Mouse (Mus musculus): ENCODE data around the gene Tnpo3.
"Not testable (repeated sequence)": the region's sequence is repeated elsewhere in the genome, so short reads cannot be mapped to it uniquely, and the experiment has no call there.

The Tnpo3 gene

DNA sequence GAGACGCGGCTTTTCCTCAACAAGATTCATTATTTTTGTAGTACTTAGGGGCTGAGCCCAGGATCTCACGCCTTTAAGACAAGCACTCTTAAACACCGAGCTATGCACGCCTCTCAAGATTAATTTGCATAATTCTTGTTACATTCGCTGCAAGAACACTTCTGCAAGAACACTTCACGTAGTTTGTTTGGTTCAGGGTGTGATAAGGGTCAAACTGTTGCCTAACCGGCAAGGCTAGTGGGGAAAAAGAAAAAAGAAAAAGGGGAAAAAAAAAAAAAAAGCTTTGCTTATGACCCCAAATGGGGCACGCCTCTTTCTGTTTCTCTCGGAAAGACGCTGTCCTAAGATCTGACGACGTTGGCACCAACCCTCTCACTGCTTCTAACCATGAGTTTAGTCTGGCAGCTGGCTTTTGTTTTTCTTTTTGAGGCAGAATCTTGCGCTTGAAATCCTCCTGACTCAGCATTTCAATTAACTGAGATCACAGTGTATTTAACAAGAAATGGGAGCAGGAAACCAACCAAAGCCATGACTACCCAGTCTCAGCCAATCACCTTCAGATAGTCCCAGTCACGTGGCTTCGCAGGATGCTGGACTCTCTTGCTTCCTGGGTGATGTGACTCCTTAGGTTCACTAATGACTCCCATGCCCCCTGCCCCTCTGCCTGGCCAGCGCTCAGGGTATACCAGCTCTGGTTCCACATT lies 11.3 kb upstream of the Tnpo3 start:
- DNase-seq, result no peak

DNA sequence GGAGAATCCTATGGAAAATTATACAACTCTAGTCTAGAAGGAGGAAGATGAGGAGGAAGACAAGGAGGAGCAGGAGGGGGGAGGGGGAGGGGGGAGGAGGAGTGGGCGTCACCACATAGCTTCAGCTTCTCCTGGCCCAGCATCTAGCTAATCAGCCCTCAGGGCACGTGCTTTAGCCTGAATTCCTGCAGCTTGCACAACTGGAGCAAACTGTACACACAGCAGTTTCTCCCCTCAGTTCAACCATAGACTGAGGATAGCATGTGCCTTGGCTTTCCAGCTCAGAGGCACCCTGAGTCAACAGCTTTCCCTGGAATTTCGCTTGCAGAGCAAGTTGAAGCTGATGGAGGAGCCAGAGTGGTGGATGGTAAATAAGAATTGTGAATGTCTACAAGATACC lies 10.5 kb upstream of the Tnpo3 start:
- DNase-seq, result no peak

DNA sequence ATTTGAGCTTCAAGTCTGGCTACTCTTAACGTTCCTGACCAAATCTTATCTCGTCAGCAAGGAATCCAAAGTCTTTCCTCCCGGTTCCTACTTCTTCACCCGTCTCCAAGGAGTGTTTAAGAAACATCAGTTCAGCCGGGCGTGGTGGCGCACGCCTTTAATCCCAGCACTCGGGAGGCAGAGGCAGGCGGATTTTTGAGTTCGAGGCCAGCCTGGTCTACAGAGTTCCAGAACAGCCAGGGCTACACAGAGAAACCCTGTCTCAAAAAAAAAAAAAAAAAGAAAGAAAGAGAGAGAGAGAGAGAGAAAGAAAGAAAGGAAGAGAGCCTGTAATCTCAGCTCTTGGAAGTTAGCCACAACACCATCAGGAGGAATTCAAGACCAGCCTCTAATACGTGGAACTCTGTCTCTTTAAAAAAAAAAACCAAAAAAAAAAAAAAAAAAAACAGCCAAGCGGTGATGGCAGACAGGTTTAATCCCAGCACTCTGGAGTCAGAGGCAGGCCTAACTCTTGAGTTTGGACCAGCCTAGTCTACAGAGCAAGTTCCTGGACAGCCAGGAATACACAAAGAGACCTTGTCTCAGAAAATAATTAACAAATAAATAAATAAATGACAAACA lies 443 bp upstream of the Tnpo3 start:
- not testable (repeated sequence) for DNase-seq

DNA sequence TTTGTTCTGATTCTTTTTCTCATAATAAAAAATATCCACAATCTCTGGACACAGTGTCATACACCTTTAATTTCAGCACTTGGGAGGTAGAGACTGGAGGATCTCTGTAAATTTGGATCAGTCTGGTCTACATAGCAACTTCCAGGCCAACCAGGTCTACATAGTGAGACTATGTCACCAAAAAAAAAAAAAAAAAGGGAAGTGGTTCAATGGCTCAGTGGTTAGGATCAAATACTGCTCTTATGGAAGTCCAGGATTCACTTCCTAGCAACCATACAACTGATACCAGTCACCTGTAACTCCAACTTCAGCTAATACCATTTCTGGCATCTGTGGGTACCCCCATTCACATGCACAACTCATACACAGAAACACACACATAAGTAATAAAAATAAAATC lies 9.5 kb downstream of the Tnpo3 start:
- DNase-seq, result no peak

DNA sequence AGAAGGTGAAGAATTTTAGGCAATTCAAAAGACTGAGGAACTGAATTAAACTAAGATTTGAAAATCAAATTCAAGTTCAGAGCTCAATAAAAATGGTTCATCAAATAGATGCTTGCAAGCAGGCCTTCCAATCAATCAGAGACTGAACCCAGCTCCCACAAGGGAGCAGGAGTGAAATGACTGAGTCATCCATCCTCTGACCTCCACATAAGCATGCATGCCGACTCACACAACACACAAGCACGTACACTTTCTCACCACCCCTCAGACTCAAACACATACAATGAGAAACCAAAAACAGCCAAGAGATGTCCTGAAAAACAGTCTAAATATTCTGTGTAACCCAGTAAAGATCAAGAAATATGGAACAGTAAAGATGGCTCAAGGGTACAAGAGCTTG lies 14.0 kb downstream of the Tnpo3 start:
- no peak for DNase-seq

DNA sequence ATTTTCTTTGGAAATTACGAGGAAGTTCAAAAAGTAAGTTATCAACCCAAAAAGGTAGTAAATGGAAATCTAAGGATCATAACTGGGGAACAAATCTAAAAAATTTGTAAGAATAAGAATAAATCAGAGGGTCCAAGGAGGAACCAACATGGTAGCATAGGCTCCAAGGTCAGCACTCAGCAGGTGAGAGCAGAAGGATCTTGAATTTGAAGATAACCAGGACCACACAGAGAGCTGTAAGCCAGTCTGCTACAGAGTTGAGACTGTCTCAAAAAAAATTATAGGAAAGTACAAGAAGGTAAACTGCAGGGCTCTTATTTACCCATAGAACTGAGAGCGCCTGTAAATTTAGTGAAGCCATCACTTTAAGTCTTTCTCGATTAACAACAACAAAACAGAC lies 28.5 kb downstream of the Tnpo3 start:
- no peak for DNase-seq

DNA sequence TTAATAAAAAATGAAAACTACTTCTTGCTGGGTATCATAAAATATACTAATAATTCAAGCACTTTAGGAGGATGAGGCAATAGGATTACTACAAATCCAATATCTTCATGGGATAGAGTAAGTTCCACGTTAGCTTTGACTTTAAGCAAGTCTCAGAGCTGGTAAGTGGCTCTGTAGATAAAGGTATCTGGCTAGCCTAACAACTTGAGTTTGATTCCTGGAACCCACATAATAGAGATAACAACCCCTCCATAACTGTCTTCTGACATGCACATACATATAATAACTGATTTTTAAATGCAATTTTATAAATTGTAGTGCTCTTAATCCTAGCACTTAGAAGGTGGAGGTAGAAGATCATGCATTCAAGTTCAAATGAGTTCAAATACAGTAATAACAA lies 28.9 kb downstream of the Tnpo3 start:
- no peak for DNase-seq

DNA sequence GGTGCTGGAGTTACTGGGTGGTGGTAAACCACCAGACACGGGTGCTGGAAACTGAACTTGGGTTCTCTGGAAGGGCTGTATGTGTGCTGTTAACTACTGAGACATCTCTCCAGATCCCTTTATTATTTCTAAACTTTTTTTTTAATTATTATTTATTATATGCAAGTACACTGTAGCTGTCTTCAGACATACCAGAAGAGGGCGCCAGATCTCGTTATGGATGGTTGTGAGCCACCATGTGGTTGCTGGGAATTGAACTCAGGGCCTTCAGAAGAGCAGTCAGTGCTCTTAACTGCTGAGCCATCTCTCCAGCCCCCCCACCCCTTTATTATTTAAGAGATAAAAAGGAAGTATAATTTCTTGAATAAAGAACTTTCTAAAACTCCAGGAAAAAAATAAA lies 33.3 kb downstream of the Tnpo3 start:
- peak in 1 of 2 experiments; percentile 2 for DNase-seq

DNA sequence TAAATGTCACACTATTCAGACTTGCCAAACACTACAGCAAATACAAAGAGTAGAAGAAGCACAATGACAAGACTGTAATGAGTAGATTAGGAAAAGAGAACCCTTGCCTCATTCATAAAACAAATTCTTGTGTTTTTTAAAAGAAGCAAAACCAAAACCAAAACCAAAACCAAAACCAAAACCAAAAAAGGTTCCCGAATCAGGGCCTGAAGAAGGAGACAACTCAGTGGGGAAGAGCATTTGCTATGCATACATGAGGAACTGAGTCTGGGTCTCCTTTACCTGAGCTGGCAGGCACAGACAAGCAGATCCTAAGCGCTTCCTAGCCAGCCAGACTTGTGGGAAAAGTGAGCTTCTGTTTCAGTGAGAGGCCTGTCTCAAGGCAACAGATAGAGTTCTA lies 52.6 kb downstream of the Tnpo3 start:
- DNase-seq, result no peak

DNA sequence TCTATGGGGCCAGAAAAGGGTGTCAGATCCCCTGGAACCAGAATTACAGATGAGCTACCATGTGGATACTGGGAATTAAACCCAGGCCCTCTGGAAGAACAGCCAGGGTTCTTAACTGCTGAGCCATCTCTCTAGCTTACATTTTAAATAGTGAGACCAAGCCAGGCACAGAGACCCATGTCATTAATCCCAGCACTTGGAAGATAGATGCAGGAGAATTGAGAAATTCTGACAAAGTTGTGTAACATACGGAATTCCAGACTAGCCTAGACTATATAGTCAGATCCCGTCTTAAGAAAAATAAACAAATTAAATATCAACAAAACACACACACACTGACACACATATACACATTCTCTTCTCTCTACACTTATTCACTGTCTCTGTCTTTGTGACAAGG lies 57.2 kb downstream of the Tnpo3 start:
- DNase-seq, result no peak

DNA sequence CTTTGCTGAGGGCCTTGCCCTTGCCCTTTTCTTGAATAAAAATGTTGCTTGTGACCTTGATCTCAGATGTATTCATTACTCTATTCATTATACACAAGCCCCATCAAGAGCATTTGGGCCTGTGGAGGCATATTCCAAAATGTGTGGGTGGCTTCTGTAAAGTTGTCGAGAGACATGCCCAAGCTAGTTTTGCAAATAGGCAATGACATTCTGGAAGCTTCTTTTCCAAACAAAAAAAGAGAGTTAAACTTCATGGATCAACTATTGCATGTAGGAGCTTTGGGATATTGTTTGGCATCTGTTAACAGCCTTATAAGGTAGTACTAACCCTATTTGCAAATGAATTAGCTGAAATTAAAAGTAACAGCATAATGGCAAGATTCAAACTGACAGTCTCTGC lies 61.6 kb downstream of the Tnpo3 start:
- no peak for DNase-seq

DNA sequence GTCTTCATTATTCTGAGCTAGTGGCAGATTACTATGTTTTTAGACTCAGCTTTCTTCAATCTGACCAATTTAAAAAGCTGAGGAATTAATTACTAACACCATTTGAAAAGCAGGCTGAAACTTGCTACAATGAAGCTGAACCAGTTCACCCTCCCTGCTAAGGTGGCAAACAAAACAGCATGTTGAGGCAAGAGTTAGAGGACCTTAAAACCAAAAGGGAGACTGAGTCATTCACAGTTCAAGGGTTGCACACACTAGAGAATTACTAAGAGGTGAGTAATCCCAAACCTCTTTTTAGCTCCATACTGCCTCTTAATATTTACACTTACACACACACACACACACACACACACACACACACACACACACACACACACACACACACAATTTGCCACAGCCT lies 62.1 kb downstream of the Tnpo3 start:
- DNase-seq, result no peak

DNA sequence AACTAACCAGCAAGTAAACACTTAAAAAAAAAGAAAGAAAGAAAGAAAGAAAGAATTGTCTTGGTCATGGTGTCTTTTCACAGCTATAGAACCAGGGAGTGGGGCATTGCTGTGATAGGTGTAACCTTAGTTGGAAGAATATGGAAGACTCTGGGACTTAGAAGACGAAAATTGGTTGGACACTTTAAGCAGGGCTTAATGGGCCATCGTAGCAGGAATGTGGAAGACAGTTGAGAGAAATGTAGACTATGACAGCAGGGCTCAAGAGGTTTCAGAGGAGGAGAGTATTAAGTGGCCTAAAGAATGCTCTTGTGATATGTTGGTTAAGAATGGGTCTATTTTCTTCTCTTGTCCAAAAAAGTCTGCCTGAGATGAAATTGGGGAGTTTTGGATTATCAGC lies 64.1 kb downstream of the Tnpo3 start:
- DNase-seq, result no peak

DNA sequence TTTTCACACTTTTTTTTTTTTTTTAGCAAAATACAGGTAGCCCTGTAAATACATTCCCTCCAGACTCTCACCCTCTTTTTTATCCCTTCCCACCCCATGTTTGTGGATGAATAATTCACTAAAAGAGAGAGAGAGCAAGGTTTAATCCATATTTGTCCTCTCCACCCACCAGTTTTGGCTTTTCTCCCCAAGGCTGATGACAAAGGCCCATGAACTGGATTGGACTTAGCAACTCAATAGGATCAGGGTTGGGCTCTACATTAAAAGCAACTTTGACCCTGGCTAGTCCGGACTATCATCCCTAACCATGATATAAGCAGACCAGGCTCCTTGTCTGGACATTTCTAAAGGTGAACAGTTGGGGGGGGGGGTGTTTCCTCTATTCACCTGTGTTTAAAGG lies 68.7 kb downstream of the Tnpo3 start:
- DNase-seq, result no peak

DNA sequence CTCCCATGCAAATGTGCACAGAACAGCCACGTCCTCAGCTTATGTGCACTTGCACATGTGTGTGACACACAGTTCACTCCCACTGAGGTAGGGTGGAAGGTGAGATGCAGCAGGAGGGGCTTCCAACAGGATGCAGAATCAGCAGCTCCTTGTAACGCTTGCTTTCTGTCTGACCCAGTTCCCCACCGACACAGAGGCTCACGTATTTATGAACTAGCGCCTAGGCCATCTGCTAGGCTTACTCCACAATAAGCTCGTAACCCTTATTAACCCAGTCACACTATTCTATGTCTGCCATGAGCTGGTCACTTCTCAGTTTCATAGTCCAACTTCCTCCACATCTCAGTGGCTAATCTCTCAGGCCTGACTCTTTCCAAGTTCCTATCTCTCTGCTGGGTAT lies 69.5 kb downstream of the Tnpo3 start:
- DNase-seq, result no peak

DNA sequence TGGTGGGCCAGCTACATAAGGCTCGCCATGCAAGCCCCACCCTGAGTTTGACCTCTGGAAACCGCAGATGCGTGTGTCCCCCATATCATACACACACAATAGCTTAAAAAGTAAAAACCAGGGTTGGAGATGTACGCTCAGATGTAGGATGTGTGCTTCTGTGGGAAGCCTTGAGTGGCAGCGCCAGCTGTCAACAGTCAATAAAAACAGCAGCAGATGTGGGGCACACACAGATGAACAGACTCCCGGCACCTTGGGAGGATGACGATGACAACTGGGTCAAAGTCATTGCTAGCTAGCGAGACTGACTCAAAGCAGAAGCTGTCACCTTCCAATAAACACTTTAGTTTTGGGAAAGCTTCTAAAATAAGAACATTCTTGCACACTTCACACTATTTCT lies 70.2 kb downstream of the Tnpo3 start:
- no peak for DNase-seq

DNA sequence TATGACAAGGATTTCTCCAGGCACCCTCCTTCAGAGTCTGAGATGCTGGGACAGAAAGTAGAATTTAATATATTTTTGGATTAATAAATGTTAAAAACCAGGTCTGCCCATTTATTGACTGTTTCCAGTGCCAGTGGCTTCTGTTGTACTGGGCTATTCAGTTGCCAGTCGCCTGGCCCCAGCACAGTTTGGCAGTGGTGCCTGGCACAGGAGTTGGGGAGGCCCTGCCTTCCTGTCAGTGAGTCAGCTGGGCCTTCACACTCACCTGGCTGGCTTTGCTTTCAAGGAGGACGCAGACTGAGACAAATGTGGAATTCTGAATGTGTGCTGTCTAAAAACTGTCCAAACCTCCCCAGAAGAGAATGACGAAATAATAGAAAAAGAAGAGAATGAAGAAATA lies 72.5 kb downstream of the Tnpo3 start:
- DNase-seq, result peak; percentile 37 to 56

DNA sequence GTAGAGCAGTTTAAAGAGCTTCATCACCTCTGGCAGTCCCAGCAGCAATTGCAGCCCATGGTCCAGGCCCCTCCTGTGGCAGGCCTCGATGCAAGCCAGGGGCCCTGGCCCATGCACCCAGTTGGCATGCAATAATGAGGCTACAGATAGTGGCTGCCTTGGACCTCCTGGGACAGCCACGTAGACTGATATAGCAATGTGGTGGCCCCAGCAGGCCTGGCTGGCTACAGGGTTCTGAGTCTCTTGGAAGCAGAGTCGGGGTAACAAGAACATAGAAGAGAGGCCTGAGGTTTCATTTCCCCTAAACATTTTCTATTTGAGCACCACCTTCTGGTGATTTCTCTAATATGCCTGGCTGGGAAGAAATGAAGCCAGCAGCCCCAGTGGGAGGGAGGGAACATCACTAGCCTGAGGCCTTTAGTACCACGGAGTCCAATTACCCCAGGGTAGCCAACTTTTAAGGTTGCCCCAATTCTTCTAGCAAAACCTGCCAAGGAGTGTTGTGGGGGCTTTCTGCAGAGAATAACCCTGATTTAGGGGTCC lies 73.0 kb downstream of the Tnpo3 start:
- peak; percentile 48 to 61 for DNase-seq

DNA sequence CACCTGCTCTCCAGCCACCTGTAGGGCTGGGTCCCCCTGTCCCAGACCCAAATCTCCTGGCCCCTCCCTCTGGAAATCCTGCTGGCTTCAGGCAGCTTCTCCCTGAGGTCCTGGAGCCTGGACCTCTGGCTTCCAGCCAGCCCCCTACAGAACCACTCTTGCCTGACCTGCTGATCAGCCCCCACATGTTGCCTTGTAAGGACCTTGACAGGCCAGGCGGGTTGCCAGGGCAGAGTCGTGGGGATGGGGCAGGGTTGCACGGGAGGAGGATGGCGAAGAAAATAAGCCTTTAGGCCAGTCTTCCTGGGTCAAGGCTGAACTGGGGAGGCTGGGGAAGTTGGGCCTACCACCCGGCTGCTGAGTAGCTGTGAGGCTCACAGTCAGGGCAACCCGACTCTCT lies 74.4 kb downstream of the Tnpo3 start:
- DNase-seq, result peak in 1 of 2 experiments; percentile 35

DNA sequence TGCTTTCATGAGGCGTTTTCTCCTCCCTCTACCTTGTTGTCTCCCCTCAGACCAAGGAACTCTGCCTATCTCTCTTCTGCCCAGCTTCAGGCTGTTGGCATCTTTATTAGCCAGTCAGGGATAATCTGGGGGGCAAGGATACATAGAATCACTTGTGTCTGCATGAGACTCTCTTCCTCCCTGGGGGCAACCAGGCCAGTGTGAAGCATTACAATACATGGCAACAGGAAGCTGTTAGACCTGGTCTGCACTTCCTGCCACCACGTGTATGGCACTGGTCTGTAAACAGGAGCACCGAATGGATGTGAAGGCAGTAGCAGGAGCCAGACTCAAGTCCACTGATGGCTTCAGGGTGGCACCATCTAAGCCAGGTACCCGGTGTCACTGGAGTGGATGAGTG lies 79.6 kb downstream of the Tnpo3 start:
- DNase-seq, result no peak

DNA sequence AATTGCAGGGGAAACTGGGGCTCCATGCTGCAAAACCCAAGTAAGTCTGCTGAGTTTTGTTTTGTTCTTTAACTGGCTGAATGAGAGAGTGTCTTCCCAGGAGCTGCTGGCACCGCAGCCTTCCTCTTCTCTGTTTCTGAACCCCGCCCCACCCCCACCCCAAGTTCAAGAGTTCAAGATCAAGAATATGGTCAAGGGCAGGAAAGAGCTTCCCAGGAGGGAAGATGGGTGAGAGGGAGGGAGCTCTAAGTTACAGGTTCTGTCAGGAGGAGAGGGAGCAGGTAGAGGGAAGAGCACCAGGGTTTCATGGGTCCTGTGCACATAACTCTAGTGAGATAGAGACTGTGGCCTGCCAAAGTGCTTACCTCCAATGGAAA lies 80.3 kb downstream of the Tnpo3 start:
- no peak for DNase-seq

DNA sequence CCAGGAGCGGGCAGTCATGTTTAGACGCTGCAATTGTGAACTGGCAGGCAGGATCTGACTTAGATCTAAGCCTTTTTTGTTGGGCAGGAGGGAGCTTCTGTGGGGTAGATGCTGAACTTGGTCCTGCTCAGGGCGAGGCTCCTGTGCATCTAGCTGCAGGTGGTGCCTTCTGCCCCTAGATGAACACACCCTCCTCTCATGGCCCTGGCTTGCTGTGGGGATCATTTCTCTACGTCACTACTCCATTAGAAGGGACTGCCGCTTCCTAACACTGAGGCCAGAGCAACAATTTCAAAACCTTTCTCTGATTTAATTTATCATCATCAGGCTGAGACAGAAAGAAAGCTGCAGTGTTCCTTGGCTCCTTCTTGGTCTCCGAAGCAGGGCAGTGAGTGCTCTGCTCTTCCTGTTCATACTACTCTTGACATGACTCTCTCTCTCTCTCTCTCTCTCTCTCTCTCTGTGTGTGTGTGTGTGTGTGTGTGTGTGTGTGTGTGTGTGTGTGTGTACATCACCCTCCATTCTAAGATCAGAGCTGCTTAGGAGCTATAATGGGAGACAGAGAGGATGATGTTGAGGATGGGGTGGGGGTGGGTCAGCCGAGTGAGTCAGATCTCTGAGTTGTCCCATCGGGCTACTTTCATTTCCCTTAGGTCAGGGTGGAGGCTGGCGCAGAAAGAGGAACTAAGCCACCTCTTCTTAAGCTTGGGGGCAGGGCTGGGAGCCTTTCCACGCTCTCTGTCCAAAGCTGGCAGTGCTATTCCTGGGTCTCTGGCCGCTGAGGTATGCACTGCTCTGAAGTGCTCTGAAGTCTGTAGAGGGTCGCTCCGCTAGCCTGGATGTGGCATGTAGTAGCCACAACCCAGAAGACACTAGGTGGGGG lies 80.9 kb downstream of the Tnpo3 start:
- DNase-seq, result no peak

DNA sequence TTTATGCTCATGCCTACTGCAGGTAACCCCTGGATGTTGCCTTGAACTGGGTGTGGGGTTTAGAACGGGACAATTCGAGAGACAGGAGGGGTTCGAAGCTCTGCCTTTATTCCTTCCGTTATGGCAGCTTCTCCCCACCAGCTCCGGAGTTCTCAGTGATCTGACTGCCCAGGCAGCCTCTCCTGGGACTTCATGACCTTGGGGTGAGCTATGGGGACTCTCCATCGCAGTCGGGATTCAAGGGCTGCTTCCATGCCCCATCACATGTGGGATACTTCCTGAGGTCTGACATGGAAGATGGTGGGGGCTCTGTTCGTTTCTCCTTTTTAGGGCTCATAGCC lies 81.6 kb downstream of the Tnpo3 start:
- no peak for DNase-seq
